Mouse (Mus musculus): Measurements from ENCODE around the gene Chchd6. TPM values are rescaled to one million over a fixed set of nuclear protein-coding genes. Genes with fewer than 3 reads are reported as not detected.
A peak's percentile ranks its signal among the peaks of the same experiment; 100 is the strongest.

The Chchd6 gene
- total and polyA plus RNA-seq, 3 experiments, result 49.5 to 74.7 TPM; not detected in 1

DNA sequence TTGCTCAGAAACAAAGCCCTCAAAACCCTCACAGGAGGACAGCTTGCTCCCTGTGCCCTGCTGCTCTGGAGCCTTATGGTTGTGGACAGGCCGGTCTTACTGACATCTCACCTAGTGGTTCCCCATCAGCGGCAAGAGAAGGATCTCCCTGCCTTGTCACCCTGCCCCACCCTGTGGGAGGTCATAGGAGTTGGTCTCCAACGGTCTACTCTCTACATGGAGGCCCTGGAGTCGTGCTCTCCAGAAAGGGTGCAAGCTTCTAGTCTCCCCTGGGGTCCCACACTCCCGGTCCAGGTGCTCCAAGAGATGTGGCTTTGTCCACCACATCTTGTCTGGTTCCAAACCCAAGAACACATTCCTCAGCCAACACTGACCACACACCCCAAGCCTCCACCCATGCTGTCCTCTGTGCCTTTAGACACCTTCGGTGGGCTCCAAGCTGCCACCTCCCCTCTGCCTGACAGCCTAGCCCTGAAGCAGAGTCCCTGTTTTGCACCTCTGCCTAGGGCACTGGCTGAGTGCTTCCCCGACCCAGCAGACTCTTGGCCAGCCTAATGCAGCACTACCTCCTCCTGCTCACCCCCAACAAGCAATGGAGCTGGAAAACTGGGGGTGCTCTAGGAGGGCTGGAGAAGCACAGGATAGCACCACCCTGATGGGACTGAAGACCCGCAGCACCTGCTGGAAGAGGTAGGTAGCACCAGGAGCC, 234.6 kb downstream of the Chchd6 start:
- peak overlapping the region; percentile 17; the same call in 1 of the 2 replicates for H3K9ac ChIP-seq (ENCODE audit: control insufficient read depth, low read depth, low read length, poor library complexity, severe bottlenecking)
- H3K27ac ChIP-seq (ENCODE audit: control insufficient read depth, low read depth, low read length), result no peak overlapping the region
- peak overlapping the region; percentile 73 to 97 for H3K4me3 ChIP-seq (ENCODE audit: control insufficient read depth in 1 of 2, insufficient read depth in 1 of 2, low read depth in 2 of 2, low read length in 2 of 2)
- peaks cover 0 to 34% of the 10 kb centered on the region in 2 experiments for H3K4me1 ChIP-seq (ENCODE audit: control insufficient read depth in 1 of 2, insufficient read depth in 2 of 2, low read length in 2 of 2)
- H3K9me3 ChIP-seq (replicated peaks; ENCODE audit: insufficient read depth, low read length), result no peaks in the 10 kb centered on the region
- H3K27me3 ChIP-seq (ENCODE audit: control insufficient read depth in 1 of 2, insufficient read depth in 2 of 2, low read length in 2 of 2), result no peaks in the 10 kb centered on the region
- peak; percentile 49 for DNase-seq (ENCODE audit: low read depth, low spot score)
- H3K79me2 ChIP-seq (ENCODE audit: control insufficient read depth, insufficient read depth, low read length, poor library complexity), result peaks cover 16% of the 10 kb centered on the region
- peaks cover 0 to 9% of the 10 kb centered on the region in 2 experiments; a peak in 1 of 4 replicates for H3K36me3 ChIP-seq (ENCODE audit: control insufficient read depth in 1 of 2, insufficient read depth in 2 of 2, low read length in 2 of 2)
- TF ChIP-seq MEF2A (IDR thresholded peaks at IDR 0.05; ENCODE audit: extremely low read depth, insufficient replicate concordance, low read depth, low read length, poor library complexity, severe bottlenecking) (no peak), MAZ (IDR thresholded peaks at IDR 0.05; ENCODE audit: low read depth, low read length) (0 out of 2 replicates have a peak, but pooled peaks have one; percentile 36), MXI1 (IDR thresholded peaks at IDR 0.05; ENCODE audit: low read depth, low read length) (peak; percentile 27; the same call in 1 of the 2 replicates)

DNA sequence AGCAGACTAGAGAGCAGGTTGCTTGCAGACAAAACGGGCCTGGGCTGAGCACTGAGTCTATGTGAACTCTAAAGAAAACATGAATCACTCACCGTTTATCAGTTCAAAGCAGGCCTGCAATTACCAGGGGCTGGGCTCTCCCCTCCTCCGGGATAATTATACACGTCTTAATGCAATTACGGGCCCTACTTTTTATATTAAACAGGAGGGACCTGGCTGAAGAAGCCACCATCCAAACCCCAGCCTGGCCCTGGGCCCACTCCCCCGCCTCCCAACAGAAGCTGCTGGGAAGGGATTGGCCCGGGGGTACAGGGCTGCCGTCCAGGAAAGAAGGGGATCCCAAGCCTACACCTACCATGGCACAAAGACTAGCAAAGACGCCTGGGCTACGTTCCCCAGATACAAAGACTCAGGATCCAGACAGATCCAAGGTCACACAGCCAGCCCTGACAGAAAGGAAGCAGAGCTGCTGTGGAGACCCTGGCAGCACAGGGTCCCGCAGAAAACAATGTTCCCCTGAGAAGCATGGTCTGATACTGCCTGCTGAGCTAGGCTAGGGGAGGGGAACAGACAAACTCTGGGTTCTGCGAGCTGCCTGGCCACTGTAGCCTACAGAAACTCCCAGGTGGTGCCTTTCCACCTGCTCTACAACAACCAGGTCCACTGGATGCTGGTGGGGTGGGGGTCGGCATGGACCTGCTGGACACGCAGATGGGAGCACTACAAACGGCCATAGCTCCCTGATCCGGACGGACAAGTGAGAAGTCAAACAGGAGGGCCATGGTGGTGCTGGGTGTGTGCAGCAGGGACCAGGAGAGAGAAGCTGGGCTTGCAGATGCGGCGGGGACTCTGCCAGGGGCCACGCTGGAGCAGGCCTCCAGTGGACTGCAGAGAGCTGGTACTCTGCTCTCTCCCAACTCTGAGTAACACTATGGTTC, 235.4 kb downstream of the Chchd6 start:
- no peaks in the 10 kb centered on the region for H3K9me3 ChIP-seq (replicated peaks; ENCODE audit: insufficient read depth, low read length)
- H3K79me2 ChIP-seq (ENCODE audit: control insufficient read depth, insufficient read depth, low read length, poor library complexity), result peaks cover 16% of the 10 kb centered on the region
- H3K9ac ChIP-seq (ENCODE audit: control insufficient read depth, low read depth, low read length, poor library complexity, severe bottlenecking), result peak overlapping the region; percentile 19; the same call in 1 of the 2 replicates
- TF ChIP-seq POLR2AphosphoS2 (IDR thresholded peaks at IDR 0.05; ENCODE audit: low read length) (no peak), BHLHE40 (IDR thresholded peaks at IDR 0.05; ENCODE audit: borderline replicate concordance, low read depth, low read length) (no peak), ETS1 (IDR thresholded peaks at IDR 0.05; ENCODE audit: low read depth, low read length) (no peak), MYB (IDR thresholded peaks at IDR 0.05; ENCODE audit: low read depth, low read length) (no peak), E2F4 (IDR thresholded peaks at IDR 0.05; ENCODE audit: borderline replicate concordance, low read depth, low read length) (no peak), ZC3H11A (IDR thresholded peaks at IDR 0.05; ENCODE audit: low read depth, low read length) (no peak), CTCF (IDR thresholded peaks at IDR 0.05 in 2 of 3, conservative IDR thresholded peaks at IDR 0.05 in 1 of 3; ENCODE audit: control insufficient read depth in 1 of 3, insufficient read depth in 1 of 3, low read depth in 2 of 3, low read length in 3 of 3, poor library complexity in 1 of 3, severe bottlenecking in 1 of 3) (no peak), UBTF (IDR thresholded peaks at IDR 0.05; ENCODE audit: borderline replicate concordance, insufficient read depth, low read depth, low read length) (no peak), MAX (IDR thresholded peaks at IDR 0.05; ENCODE audit: low read length) (no peak), SIN3A (IDR thresholded peaks at IDR 0.05; ENCODE audit: low read length) (no peak), ZKSCAN1 (IDR thresholded peaks at IDR 0.05; ENCODE audit: low read depth, low read length) (no peak), HCFC1 (IDR thresholded peaks at IDR 0.05; ENCODE audit: low read depth, low read length) (no peak), EP300 (IDR thresholded peaks at IDR 0.05; ENCODE audit: low read depth in 1 of 2, low read length in 2 of 2) (peak in 1 of 2 experiments; percentile 31; a peak in 3 of 4 replicates), TBP (IDR thresholded peaks at IDR 0.05; ENCODE audit: low read depth, low read length) (no peak), RAD21 (IDR thresholded peaks at IDR 0.05; ENCODE audit: low read depth, low read length) (no peak), POLR2A (IDR thresholded peaks at IDR 0.05; ENCODE audit: control insufficient read depth in 1 of 2, insufficient read depth in 1 of 2, low read depth in 1 of 2, low read length in 2 of 2, poor library complexity in 1 of 2) (no peak), ELF1 (IDR thresholded peaks at IDR 0.05; ENCODE audit: low read depth, low read length) (no peak), SMC3 (IDR thresholded peaks at IDR 0.05; ENCODE audit: low read depth, low read length) (no peak), TAL1 (IDR thresholded peaks at IDR 0.05; ENCODE audit: low read length) (peak; percentile 76), USF1 (IDR thresholded peaks at IDR 0.05; ENCODE audit: low read depth, low read length) (no peak), MAZ (IDR thresholded peaks at IDR 0.05; ENCODE audit: low read depth, low read length) (no peak), GATA1 (IDR thresholded peaks at IDR 0.05; ENCODE audit: low read depth, low read length) (peak; percentile 54; the same call in 1 of the 2 replicates), MXI1 (IDR thresholded peaks at IDR 0.05; ENCODE audit: low read depth, low read length) (no peak), CHD2 (IDR thresholded peaks at IDR 0.05; ENCODE audit: low read length) (no peak), RCOR1 (IDR thresholded peaks at IDR 0.05; ENCODE audit: low read depth, low read length) (no peak), KAT2A (conservative IDR thresholded peaks at IDR 0.05; ENCODE audit: low read depth, low read length) (no peak)
- H3K4me3 ChIP-seq (ENCODE audit: control insufficient read depth in 1 of 2, insufficient read depth in 1 of 2, low read depth in 2 of 2, low read length in 2 of 2), result no peak overlapping the region
- H3K4me1 ChIP-seq (ENCODE audit: control insufficient read depth in 1 of 2, insufficient read depth in 2 of 2, low read length in 2 of 2), result peaks cover 0 to 34% of the 10 kb centered on the region in 2 experiments
- peaks cover 0 to 9% of the 10 kb centered on the region in 2 experiments; a peak in 1 of 4 replicates for H3K36me3 ChIP-seq (ENCODE audit: control insufficient read depth in 1 of 2, insufficient read depth in 2 of 2, low read length in 2 of 2)
- peak overlapping the region; percentile 29 for H3K27ac ChIP-seq (ENCODE audit: control insufficient read depth, low read depth, low read length)
- DNase-seq (ENCODE audit: low read depth, low spot score), result peak; percentile 66
- no peaks in the 10 kb centered on the region for H3K27me3 ChIP-seq (ENCODE audit: control insufficient read depth in 1 of 2, insufficient read depth in 2 of 2, low read length in 2 of 2)

All from MEL (cell line).